Mouse (Mus musculus) thymus, postnatal 0 days (tissue): ENCODE measurements around the gene Pitx3. TPM values are rescaled to one million over a fixed set of nuclear protein-coding genes. Genes with fewer than 3 reads are reported as not detected.
"Not testable (repeated sequence)": the region's sequence is repeated elsewhere in the genome, so short reads cannot be mapped to it uniquely, and the experiment has no call there.

ENCODE experiments used
- DNase-seq: peaks from one replicate; pipeline ENCODE4 v3.0.0-alpha.2; 2015; ENCODE audit warnings: low spot score
- polyA plus RNA-seq: library from polyadenylated mRNA; unstranded; fragments of >200 nt; fragmentation: Nextera tagmentation; extraction: Ambion mirVana; gene quantifications from 2 replicates; pipeline ENCODE4 v1.2.1, GENCODE M21; 2015

The Pitx3 gene
- polyA plus RNA-seq, 1 experiment from 2014 or later = not detected

GRCm38 (mm10) chr19:46131694-46132525, 16.2 kb downstream of the Pitx3 start, which contains the start of gene Elovl3:
Elovl3 (plus strand) TSS chr19:46131897.
- DNase-seq = no peak

DNA sequence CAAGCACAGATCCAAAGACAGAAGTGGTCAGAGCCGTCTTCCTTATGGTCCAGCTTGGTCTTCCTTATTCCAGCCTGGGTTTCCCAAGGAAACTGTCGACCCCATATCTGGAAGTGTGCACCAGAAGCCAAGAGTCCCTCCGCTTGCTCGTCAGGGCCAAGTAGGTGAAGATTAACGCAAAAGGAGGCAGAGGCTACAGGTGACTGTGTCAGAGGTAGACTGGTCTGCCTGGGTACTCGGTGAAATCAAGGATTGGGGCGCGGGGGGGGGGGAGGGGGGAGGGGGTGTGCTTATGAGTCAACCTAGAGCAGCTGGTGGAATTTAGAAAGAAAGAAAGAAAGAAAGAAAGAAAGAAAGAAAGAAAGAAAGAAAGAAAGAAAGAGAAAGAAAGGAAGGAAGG, 16.8 kb downstream of the Pitx3 start:
- no peak for DNase-seq

GRCm38 (mm10) chr19:46129737-46130136, 18.4 kb downstream of the Pitx3 start:
- not testable (repeated sequence) for DNase-seq

DNA sequence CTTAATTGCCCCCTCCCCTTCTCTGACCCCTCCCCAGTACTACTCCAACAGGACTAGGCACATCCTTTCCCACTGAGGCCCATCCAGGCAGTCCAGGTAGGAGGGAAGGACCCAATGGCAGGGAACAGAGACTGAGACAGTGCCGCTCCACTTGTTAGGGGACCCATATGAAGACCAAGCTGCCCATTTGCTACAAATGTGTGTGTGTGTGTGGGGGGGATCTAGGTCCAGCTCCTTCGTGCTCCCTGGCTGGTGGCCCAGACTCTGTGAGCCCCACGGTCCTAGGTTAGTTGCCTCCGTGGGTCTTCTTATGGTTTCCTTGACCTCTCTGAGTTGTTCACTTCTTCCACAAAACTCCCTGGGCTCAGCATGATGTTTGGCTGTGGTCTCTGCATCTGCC, 21.8 kb downstream of the Pitx3 start:
- no peak for DNase-seq

- no peak for DNase-seq
Measured at GRCm38 (mm10) chr19:46124651-46125050, 23.5 kb downstream of the Pitx3 start.

DNA sequence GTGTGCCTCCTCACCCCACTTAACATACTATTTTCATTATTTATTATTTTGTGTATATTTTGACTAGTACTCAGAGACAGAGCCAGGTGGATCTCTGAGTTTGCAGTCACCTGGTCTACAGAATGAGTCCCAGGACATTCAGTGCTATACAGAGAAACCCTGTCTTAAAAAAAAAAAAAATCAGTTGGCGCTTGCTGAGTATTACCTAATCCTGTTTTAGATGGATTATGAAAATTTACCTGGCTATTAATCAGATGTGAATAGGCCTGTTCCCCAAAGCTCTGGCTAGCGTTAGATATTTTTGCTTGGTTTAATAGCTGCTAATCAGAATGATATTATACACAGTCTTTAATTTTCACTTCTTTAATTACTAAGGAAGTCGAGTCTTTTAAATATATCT, 24.2 kb downstream of the Pitx3 start:
- no peak for DNase-seq

- DNase-seq = no peak
Measured at GRCm38 (mm10) chr19:46120872-46121271, 27.3 kb downstream of the Pitx3 start.

DNA sequence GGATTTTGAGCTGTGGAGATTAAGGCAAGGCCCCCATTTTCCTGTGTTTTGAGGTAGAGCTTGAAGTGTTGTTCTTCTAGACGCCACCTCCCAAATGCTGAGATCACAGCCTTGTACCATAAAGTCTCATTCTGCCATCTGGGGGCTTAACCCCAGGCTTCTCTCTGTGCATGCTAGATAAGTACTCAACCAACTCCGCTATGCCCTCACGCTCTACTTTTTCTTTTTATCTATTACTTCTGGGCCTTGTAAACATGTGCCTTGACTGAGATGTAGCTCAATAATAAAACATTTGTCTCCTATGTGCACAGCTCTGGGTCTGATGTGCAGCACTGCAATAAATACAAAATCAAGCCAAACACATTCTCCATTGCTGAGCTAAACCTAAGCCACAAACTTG, 28.7 kb downstream of the Pitx3 start:
- DNase-seq = no peak

DNA sequence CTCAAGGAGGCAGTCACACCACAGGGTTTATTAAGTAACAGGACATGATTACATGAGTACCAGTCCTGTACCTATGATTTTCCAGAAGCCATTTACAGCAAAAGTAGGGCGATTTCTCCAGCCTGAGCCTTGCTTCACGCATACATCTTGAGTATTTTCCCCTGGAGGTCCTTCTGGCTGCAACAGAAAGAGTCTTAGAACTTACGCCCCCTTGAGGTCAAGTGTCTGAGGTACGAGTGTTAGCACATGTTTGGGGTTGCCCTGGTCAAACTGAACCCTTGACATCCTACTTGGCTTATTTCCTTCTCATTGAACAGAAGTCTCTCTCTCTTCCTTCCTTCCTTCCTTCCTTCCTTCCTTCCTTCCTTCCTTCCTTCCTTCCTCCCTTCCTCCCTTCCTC, 33.5 kb downstream of the Pitx3 start:
- DNase-seq = no peak

GRCm38 (mm10) chr19:46110781-46111180, 37.3 kb downstream of the Pitx3 start:
- no peak for DNase-seq

DNA sequence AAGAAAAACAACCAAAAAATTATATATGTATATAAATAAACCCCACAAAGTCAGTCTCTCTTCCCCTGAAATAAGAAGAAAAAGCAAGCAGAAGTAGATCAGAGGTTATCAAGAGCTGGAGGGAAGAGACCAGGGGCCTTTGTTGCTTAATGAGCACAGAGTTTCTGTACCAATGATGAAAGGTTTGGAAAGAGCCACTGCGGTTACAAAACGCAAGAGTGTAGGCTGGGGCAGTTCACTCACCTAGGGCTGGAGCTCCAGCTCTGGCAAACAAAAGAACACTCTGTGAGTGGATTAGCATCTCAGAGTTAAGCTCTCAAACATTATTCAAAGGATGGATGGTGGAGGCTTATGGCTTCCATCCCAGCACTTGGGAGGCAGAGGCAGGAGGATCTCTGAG, 37.9 kb downstream of the Pitx3 start:
- DNase-seq = no peak

- no peak for DNase-seq
Measured at GRCm38 (mm10) chr19:46104187-46104557, 44.0 kb downstream of the Pitx3 start.

GRCm38 (mm10) chr19:46103437-46104186, 44.5 kb downstream of the Pitx3 start:
- no peak for DNase-seq

GRCm38 (mm10) chr19:46099561-46099960, 48.6 kb downstream of the Pitx3 start:
- no peak for DNase-seq

DNA sequence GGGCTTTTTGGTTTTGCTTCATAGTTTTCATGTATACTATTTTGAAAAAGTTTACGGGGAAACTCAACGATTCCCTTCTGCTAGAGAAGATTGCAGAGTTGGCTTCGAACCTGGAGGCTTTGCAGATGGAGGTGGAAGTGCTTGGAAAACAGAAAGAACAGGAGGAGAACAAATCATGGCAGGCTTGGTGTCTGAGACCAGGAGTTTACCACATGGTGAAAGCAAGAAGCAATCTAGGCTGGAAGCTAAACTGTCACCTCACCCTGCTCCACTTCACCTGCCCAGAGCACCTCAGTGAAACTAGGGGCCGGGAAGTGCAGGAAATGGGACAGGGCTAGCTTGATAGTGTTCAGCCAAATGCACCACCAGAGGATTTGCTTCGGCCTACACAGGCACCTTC, 51.7 kb downstream of the Pitx3 start:
- DNase-seq = no peak

DNA sequence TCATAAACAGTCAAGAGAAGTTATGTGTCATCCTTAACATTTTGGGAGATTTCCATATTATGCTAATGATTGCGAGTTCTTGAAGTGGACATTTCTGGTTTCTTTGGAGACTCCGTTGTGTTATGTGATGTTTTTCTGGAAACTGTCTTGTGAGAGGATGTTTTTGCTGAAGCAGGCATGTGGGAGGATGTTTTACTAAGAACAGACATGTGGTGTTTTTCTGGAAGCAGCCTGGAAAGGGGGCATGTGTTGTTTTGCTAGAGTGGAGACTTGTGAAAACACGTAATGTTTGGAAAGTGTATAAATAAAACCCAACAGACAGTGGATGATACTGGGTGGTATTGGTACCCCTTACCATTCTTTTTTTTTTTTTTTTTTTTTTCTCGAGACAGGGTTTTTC, 52.8 kb downstream of the Pitx3 start:
- DNase-seq = no peak

- DNase-seq = no peak
Measured at GRCm38 (mm10) chr19:46094144-46094543, 54.0 kb downstream of the Pitx3 start.

GRCm38 (mm10) chr19:46091641-46092040, 56.5 kb downstream of the Pitx3 start:
- no peak for DNase-seq

DNA sequence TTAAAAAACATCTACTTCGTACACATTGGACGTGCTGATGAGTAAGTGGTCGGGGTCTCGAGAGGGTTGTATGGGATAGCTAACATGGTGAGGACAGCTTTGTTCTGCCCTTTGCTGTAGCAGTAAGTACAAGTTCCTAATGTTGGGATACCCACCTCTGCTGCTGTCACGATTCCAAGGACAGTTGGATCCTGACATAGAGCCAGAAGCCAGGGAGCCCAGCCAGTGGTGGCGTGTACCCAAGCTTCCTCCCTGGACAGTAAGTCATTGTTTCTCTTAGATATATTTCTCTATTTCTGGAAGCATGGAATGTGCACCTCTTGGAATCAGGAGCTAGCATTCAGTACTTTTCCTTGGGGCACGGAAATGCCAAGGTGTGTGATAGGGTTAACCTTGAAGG, 60.3 kb downstream of the Pitx3 start:
- DNase-seq = no peak

DNA sequence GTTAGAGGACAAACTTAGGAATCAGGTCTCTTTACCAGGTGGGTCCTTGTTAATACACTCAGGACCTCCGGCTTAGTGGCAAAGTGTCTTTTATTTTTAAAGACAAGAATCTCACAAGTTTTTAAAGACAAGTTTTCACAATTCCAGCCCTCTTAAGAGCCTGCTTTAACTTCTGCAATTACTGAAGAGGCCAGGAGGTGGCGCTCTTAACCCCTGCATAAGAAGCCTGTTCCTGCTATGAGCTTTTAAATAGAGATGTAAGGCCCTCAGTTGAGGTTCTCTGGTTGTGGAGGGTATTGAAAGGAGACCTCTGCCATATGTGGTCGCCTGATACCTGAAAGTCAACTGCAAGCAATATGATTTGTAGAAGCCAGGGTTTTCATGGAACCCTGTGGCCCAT, 61.8 kb downstream of the Pitx3 start:
- DNase-seq = peak; percentile 76
